In the genomic region with DNA sequence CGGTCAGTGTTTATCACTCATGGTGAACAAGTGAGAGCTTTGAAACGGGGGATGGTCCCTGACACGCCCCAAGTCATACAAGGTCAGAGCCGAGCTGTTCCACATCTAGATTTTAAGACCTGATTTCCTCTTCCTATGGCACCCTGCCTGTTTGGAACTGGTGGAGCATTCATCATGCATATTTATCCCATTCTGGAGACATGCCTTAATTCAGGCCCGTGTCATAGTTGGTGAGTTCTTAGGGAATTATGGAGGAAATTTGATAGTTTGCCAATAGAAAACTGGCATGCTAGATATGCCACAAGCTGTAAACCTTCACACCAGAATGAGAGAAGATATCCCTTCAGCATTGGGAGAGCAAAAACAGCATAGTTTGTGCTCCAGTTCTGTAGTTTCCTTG, we compare ENCODE assay signal across 19 mouse cellular contexts. TPM values are rescaled to one million over a fixed set of nuclear protein-coding genes. Genes with fewer than 3 reads are reported as not detected.
DNase-seq lines count a peak whose midpoint lies in the region; ATAC-seq and TF ChIP-seq lines count a peak whose summit lies in the region.
"Had no signal": no experiment of that assay in that cellular context is flagged by ENCODE, and none has a peak within 500 bp of the region (broad histone marks: within the 10 kb centered on the region; RNA-seq: fewer than 3 reads in every experiment).

No protein-coding gene starts in this region.

- no peak overlapping the region for H3K4me2 ChIP-seq in forebrain, embryonic 15.5 days (replicated peaks)
- no peak overlapping the region for H3K4me2 ChIP-seq in forebrain, postnatal 0 days (ENCODE audit: low read depth)
- H3K4me2 ChIP-seq: embryonic facial prominence, embryonic 12.5 days; hindbrain, embryonic 15.5 days; liver, embryonic 13.5 days; lung, embryonic 14.5 days had no signal

- H3K4me3 ChIP-seq in forebrain, embryonic 15.5 days: no peak overlapping the region
- H3K4me3 ChIP-seq in forebrain, embryonic 10.5 days: no peak overlapping the region
- no peak overlapping the region for H3K4me3 ChIP-seq in forebrain, postnatal 0 days (ENCODE audit: low read depth, low read length)
- H3K4me3 ChIP-seq: embryonic facial prominence, embryonic 12.5 days; gastrocnemius, adult 2 months; heart, embryonic 10.5 days; hindbrain, embryonic 15.5 days; left cerebral cortex, adult 2 months; liver, embryonic 13.5 days had no signal

- H3K9me3 ChIP-seq in forebrain, embryonic 15.5 days: no peaks in the 10 kb centered on the region
- no peaks in the 10 kb centered on the region for H3K9me3 ChIP-seq in forebrain, embryonic 10.5 days
- no peaks in the 10 kb centered on the region for H3K9me3 ChIP-seq in forebrain, postnatal 0 days (ENCODE audit: low read length)
- H3K9me3 ChIP-seq: embryonic facial prominence, embryonic 12.5 days; heart, embryonic 10.5 days; hindbrain, embryonic 15.5 days; liver, embryonic 13.5 days had no signal

- DNase-seq in forebrain, embryonic 10.5 days (ENCODE audit: extremely low spot score, low spot score): no peak
- DNase-seq in lung, postnatal 36 days: peak; percentile 47
- no peak for DNase-seq in lung, postnatal 14 days
- peak; percentile 76 for DNase-seq in forebrain, postnatal 0 days
- no peak for DNase-seq in spleen, postnatal 36 days (ENCODE audit: low spot score in 2 of 2)
- DNase-seq in right cerebral cortex, postnatal 4 days: no peak
- DNase-seq: adrenal gland, postnatal 36 days; cerebellum, adult 11-12 months; gastrocnemius, adult 2 months; liver, embryonic 13.5 days; lung, embryonic 14.5 days; lung, postnatal 4 days; spleen, adult 18-20 months had no signal

- peak overlapping the region; percentile 88 for H3K27ac ChIP-seq in forebrain, embryonic 15.5 days (replicated peaks)
- H3K27ac ChIP-seq in forebrain, embryonic 10.5 days: no peak overlapping the region
- peak overlapping the region; percentile 71 for H3K27ac ChIP-seq in forebrain, postnatal 0 days (ENCODE audit: low read depth, low read length)
- H3K27ac ChIP-seq: embryonic facial prominence, embryonic 12.5 days; gastrocnemius, adult 2 months; heart, embryonic 10.5 days; hindbrain, embryonic 15.5 days; left cerebral cortex, adult 2 months; liver, embryonic 13.5 days had no signal

- TF ChIP-seq CTCF in forebrain, postnatal 0 days (IDR thresholded peaks at IDR 0.05; ENCODE audit: low read depth): no peak

- no peaks in the 10 kb centered on the region for H3K27me3 ChIP-seq in forebrain, embryonic 15.5 days
- H3K27me3 ChIP-seq in forebrain, embryonic 10.5 days (ENCODE audit: poor library complexity, severe bottlenecking): no peaks in the 10 kb centered on the region
- no peaks in the 10 kb centered on the region for H3K27me3 ChIP-seq in forebrain, postnatal 0 days (ENCODE audit: insufficient read depth, low read length)
- H3K27me3 ChIP-seq: embryonic facial prominence, embryonic 12.5 days; hindbrain, embryonic 15.5 days; liver, embryonic 13.5 days had no signal

- WGBS in forebrain, embryonic 15.5 days: 52% methylated on average over 5 of the region's 5 CpGs
- 73% methylated on average over 5 of the region's 5 CpGs for WGBS in forebrain, embryonic 10.5 days
- WGBS in forebrain, postnatal 0 days: 47% methylated on average over 5 of the region's 5 CpGs

- no peaks in the 10 kb centered on the region for H3K36me3 ChIP-seq in forebrain, embryonic 15.5 days
- H3K36me3 ChIP-seq in forebrain, embryonic 10.5 days (replicated peaks): no peaks in the 10 kb centered on the region
- no peaks in the 10 kb centered on the region for H3K36me3 ChIP-seq in forebrain, postnatal 0 days (ENCODE audit: insufficient read depth)
- H3K36me3 ChIP-seq: embryonic facial prominence, embryonic 12.5 days; heart, embryonic 10.5 days; hindbrain, embryonic 15.5 days; liver, embryonic 13.5 days had no signal

- H3K9ac ChIP-seq in forebrain, embryonic 15.5 days (replicated peaks): no peak overlapping the region
- no peak overlapping the region for H3K9ac ChIP-seq in forebrain, postnatal 0 days
- H3K9ac ChIP-seq: embryonic facial prominence, embryonic 12.5 days; hindbrain, embryonic 15.5 days; liver, embryonic 13.5 days; lung, embryonic 14.5 days had no signal

- H3K4me1 ChIP-seq in forebrain, embryonic 15.5 days: peaks cover 11% of the 10 kb centered on the region
- no peaks in the 10 kb centered on the region for H3K4me1 ChIP-seq in forebrain, embryonic 10.5 days
- H3K4me1 ChIP-seq in forebrain, postnatal 0 days (ENCODE audit: insufficient read depth): peaks cover 13% of the 10 kb centered on the region; the same call in 1 of the 2 replicates
- H3K4me1 ChIP-seq: embryonic facial prominence, embryonic 12.5 days; hindbrain, embryonic 15.5 days; liver, embryonic 13.5 days had no signal

- ATAC-seq in forebrain, embryonic 15.5 days (replicated peaks): peak; percentile 78
- ATAC-seq in forebrain, postnatal 0 days: peak; percentile 82
- ATAC-seq: intestine, embryonic 16.5 days had no signal

RNA-seq across cellular contexts. Expression of a gene that starts 8.4 kb away (rescaled TPM):
- 139 and 154 TPM in 2 replicates for polyA plus RNA-seq in forebrain, embryonic 15.5 days (2015; fragmentation: Nextera tagmentation; extraction: Ambion mirVana)
- polyA plus RNA-seq in forebrain, embryonic 10.5 days (2016; fragmentation: Nextera tagmentation; extraction: Ambion mirVana): 5.3 and 6.3 TPM in 2 replicates
- 202 and 242 TPM in 2 replicates for total RNA-seq in forebrain, postnatal 0 days (2014; rRNA removed)
- polyA plus RNA-seq in forebrain, postnatal 0 days (2015; fragmentation: Nextera tagmentation; extraction: Ambion mirVana): 120 and 127 TPM in 2 replicates

Comparison
In these comparisons a context has a peak if more than half of its experiments do, and no peak if none do; other contexts are left out.
1. DNase-seq: peak in lung, postnatal 36 days (single experiment) and forebrain, postnatal 0 days (single experiment); none in forebrain, embryonic 10.5 days (single experiment), lung, postnatal 14 days (single experiment), spleen, postnatal 36 days (0 of 2) and right cerebral cortex, postnatal 4 days (single experiment).
2. RNA of a gene that starts 8.4 kb away (polyA plus RNA-seq): 139 to 154 TPM in forebrain, embryonic 15.5 days and 120 to 127 TPM in forebrain, postnatal 0 days; 5.3 to 6.3 TPM in forebrain, embryonic 10.5 days; every median in the first group is over 10 times any median in the second.